Mouse (Mus musculus) adrenal gland, adult 2 months (tissue): ENCODE data around the gene March6. TPM values are rescaled to one million over a fixed set of nuclear protein-coding genes. Genes with fewer than 3 reads are reported as not detected.

Experiments used
- DNase-seq: peaks from one replicate; pipeline ENCODE4 v3.0.0; 2021
- polyA plus RNA-seq: library from polyadenylated mRNA; depleted of rRNA; stranded (reverse); fragments of >200 nt; gene quantifications from 2 replicates; pipeline ENCODE4 v1.2.3, GENCODE M21; 2012
- total RNA-seq, 2 experiments: library from RNA; stranded (reverse); gene quantifications; 2 replicates each; pipeline ENCODE4 v1.2.3; 2021

March6 gene
- total and polyA plus RNA-seq, 3 experiments, result 16.3 to 125 (median 115) TPM

DNA sequence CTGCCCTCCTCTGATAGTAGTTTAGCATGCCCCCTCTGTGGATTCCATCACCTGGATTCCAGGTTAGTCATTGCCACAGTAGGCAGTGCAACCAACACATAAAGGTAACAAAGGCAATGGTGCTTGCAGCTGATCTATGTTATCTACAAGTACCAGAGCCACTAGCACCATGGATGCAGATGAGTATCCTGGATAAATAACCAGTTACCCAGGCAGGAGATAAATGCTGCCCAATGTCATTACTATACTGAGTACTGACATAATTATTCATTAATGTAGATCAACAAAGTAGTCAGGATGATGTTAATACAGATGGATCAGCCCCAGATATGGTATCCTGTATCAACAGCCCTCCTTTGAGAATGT lies 19.5 kb downstream of the March6 start:
- DNase-seq, result no peak

- DNase-seq, result no peak
These were observed 20.1 kb downstream of the March6 start for GRCm38 (mm10) chr15:31510477-31511405.

DNA sequence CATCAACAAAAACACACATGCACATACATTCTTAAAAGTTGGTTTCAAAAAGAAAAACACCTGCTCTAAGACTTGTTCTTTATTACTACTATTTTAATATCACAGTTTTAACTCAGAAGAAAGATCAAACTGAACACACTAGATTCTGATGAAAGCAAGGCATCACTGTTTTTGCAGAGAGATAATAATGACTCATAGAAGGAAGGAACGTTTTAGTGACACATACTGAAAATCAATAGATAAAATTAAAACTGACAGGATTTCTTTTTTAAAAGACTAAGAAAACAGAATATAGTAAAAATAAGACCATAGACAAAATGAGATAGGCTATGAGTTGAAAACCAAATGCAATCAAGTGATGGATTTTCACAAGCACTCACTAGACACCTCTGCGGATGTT lies 25.8 kb downstream of the March6 start:
- DNase-seq, result no peak

- DNase-seq, result no peak
These were observed 27.4 kb downstream of the March6 start for GRCm38 (mm10) chr15:31503447-31503846.

DNA sequence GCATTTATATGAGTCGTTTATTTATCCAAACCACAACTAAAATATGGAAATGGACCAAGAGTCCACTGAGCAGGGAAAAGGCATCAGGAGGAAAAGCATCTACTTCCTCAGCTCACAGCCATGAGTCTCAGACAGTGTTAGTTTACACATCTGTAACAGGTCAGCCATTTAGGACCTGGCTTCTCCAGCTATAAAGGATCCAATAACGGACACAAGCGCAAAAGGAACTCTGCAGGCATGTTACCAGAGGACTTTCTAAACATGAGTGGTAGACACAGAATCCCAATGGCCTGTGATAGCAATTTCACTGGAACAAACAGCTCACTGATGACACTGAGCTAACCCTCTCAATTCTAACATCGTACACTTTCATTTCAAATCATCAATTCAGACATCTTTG lies 27.9 kb downstream of the March6 start:
- DNase-seq, result no peak

- DNase-seq, result no peak
These were observed 28.5 kb downstream of the March6 start for GRCm38 (mm10) chr15:31502313-31502712.

DNA sequence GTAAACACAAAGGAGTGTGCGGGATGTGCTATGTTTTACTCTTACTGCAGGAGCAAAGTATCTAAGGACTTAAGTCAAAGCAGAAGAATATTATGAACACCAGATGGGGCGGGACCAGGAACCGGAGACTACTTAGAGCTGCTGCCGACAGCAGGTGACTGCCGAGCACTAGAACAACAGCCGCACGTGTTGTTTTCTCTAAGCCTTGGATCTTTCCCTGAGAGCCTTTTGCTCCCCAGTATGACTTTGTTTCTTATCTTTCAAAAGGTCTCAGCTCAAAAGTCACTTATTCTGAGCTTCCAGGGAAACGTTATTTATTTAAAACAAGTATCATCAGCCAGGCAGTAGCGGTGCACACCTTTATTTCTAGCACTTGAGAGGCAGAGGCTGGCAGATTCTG lies 36.0 kb downstream of the March6 start:
- DNase-seq, result no peak

DNA sequence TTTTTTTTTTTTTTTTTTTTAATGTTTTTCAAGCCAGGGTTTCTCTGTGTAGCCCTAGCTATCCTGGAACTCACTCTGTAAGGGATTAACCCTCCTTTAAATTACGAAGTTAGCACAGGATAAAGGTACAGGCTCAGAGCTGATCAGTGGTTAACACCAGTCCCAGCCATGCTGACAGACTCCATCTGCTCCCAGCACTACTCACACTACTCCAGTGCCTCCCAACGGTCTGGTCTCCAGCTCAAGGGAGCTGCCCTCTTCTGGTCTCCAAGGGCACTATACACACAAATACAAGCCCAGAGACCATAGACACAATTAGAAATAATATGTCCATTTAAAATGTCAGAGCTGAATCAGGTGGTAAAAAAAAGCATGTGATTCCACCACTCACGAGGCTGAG lies 36.5 kb downstream of the March6 start:
- no peak for DNase-seq

- DNase-seq, result no peak
These were observed 43.4 kb downstream of the March6 start for GRCm38 (mm10) chr15:31487407-31487806.

DNA sequence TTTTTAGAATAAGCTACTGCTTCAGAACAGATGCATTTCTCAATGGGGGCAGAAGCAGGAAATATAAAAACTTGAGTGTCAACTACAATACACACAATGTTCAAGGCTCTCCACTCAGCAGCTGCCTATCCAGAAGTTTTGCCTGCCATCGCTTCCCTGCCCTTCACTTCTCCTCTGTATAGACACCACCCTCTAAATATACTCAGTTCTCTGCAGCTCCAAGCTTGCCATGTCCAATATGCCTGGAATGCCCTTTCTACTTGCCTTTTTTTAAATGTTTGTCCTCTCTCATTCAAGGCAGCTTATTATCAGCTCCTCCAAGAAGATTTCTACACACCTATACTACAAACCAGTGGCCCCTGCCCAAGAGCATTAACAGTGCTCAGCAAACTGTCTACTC lies 54.2 kb downstream of the March6 start:
- DNase-seq, result no peak

DNA sequence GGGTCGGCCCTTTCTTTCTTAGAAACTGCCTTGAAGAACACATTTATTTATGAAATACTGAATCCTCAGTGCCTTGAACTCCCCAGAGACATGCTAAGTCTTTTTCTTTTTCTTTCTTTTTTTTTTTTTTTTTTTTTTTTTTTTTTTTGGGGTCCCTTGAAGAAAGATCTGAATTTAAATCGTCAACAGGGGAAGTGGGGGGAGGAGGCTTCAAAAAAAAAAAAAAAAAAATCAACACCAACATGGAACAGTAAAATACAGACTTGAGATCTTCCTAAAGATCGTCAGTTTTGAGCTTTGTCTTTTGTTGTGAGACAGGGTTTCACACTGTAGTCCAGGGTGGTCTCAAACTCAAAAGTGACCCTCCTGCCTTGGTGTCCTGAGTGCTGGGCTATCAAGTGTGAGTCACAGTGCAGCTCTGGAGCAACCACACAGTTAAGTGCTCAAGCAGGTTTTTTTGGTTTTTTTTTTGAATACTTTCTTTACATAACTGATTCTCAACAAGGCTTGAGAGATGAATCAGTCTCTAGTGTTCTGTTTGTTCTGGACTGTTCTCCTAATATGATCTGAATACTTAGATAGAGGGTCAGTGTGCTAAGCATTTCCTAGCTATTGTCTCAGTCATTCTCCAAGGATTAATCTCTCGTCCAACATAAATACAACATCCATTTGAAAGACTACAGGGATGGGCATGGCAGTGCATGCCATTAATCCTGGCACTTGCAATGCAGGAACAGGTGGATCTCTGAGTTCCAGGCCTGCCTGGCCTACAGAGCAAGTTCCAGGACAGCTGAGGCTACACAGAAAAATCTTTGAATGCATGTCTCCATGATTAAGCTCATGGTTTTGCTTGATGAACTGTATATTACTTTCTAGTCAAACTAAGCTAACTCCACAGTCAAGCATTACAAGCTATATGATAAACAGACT lies 57.9 kb downstream of the March6 start:
- DNase-seq, result no peak

DNA sequence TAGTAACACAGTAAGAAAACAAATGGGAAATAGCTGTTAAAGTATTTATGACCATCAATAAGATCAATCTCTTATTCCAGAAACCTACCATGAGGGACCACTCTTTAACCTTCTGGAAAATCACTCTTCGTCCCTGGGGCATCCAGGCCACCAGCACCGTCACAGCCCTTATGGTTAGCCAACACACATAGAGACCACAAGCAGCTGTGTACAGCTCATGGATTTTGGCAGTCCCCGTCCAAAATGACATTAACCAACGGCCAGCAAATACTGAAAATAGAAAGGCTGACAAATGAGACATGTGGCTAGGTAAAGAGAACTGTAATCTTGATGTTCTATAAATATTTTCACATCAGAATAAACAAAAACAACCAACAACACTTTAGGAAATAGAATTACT lies 59.3 kb downstream of the March6 start:
- DNase-seq, result no peak

DNA sequence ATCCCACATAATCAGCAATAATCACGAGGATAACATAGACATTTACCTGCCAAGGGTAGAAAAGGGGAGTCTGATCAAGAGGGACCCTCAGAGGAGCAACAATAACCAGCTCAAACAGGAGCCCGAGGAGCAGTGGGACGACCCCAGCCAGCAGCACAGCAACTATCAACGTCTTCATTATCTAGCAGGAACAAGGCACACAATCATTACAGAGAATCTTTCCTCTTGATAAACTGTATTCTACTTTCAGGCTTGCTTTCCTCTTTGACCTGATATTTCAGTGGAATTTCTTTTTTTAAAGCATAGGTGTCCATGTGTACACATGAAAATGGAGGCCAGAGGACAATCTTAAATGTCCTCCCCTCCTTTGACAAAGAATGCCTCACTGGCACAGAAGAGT lies 61.4 kb downstream of the March6 start:
- DNase-seq, result no peak

DNA sequence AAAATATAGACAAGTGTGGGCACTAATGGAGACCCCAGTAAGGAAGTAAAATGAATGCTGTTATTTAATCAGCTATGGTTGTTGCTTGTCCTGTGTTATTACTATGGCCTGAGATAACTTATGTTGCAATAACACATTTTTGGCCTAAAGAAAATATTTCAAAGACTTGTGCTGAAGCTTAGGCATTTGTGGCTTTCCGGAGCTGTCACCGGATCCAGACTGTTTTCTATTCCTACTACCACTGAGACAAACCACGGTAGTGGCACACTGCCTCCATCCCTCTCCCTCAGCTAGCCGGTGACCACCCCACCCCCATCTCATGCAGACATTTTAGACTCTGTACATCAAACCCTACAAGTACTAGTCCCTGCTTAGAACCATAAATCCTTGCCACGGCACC lies 62.0 kb downstream of the March6 start:
- DNase-seq, result no peak

GRCm38 (mm10) chr15:31466749-31467148 lies 64.1 kb downstream of the March6 start:
- DNase-seq, result no peak

DNA sequence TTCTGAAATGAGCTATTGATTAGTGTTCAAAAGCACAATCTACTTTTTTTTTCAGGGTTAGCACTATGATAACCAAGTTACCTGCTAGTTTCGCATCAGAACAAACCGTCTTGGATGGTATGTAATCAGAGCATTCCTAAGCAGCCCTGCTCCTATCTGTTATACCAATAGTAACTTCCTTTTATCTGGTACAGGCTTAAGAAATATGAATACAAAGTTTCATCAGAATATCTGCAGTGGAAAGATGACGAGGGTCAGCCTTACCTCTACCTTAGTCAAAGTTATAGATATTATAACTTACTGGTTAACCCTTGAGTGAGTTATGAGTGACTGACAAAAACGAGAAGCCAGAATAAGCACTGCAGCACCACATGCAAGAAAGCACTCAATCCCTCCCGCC lies 64.6 kb downstream of the March6 start:
- no peak for DNase-seq

DNA sequence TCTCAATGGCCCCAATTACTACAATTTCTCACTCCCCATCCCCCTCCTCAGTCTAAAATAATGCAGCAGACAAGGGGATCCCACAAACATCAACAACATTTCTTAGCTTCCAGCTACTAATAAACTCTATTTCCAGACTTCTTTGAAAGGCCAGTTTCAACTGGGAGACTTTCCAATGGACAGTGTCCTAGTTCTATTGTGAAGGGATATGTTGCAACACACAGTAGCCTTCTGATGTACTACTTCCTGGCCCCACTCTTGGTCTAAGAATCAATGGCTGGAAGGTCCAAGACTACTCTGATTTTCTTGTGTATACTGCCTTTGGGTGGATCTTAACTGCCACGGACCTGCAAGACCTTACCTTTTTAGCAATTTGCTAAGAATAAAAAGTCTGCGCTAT lies 65.0 kb downstream of the March6 start:
- DNase-seq, result no peak

DNA sequence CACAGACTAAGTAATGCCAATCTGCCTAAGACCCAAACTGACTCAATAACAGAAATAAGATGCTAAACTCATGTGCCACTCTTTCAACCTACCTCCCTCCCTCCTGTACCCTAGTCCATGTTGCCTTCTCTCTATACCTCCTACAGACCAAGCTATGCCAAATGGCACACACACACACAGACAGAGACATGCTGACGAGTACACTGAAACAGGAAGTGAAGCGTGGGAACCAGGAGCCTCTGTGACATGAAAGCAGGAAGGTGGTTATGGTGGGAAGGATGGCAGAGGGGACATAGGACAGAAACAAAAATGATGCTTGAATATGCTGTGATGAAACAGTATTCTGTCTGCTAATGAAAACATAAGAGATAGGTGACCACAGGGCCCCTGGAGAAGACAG lies 70.3 kb downstream of the March6 start:
- no peak for DNase-seq

DNA sequence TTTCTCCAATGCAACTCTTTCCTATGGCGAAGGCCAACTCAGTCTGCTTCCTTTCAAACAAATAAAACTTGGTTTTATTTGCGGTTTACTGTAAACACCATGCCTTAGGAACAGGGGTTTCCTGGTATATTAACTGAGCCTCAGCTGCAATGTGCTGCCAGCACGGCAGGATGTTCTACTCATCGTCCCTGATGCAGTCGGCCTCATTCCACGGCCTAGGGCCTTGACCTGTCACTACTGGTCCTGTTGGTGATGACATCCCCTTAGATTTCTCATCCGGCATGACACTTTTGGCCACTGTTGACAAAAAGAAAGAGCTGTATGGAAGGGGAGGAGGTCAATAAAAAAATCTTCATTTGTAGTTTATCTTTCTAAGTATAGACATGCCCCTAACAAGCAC lies 72.8 kb downstream of the March6 start:
- peak; percentile 85 for DNase-seq

- DNase-seq, result no peak
These were observed 74.5 kb downstream of the March6 start for GRCm38 (mm10) chr15:31456381-31456780.

DNA sequence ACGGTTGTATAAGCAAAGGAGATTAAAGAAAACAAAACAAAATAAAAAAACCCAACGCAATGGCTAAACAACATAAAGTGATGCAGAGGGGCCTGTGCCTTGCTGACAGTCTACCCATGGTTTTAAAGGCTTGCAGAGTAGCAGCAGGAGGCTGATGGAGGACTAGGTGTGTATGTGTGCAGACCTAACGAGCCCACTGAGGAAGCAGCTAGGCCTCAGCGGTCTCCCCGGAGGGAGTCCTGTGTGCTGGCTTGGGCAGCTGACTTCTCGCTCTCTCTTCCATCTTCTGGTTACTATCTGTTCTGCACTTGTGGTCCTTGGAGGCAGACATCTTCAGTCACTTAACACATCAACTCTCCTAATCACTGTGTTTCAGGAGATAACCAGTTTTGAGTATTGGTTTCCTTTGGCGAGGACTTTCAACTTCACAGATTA lies 76.0 kb downstream of the March6 start:
- no peak for DNase-seq

DNA sequence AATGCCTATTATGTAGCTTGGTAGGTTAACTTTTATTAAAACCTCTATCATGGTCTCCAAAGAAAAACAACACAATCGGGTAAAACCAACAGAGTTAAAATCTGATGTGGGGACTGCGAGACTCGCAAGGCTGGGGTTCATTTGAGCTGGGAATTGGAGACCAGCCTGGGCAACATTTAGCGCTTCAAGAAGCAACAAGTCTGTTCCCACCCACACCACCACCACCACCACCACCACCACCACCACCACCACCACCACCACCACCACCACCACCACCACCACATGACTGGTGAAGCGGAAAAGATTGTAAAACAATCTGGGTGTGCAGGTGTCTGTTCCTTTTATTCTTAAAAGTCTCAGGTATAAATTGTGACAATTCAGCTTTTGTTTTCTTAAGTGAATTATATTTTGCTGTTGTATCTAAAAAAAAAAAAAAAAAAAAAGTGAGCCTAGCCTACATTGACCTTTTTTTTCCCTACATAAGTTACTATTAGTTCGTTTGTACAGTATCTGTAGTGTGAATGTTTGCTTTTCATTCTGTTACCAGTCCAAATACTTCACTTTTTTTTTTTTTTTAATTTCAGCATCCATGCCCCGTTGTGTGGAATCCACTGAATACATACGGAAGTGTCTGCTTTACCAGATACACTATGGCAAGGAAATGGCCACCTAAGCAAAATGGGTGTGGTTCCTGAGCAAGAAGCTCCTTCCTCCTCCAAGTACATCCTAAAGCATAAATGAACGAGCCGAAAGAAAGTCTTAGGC lies 76.6 kb downstream of the March6 start:
- no peak for DNase-seq
